Mouse (Mus musculus) kidney, embryonic 14.5 days (tissue): ENCODE data around the gene Utrn. TPM values are rescaled to one million over a fixed set of nuclear protein-coding genes. Genes with fewer than 3 reads are reported as not detected.

Source experiments
- ATAC-seq: fragments of 200-750 bp; cut with Nextera tagmentation; 2 replicates; pipeline ENCODE4 v1.8.0; 2017; ENCODE audit warnings: moderate number of reproducible peaks, mild to moderate bottlenecking, moderate TSS enrichment, moderate library complexity; ENCODE audit not compliant: low FRiP score, low TSS enrichment
- H3K27ac ChIP-seq: fragments of 300-500 bp; sonication (generic); 2 replicates; pipeline ENCODE4 v1.5.1; 2014; ENCODE audit warnings: low read depth, mild to moderate bottlenecking, low read length, moderate library complexity, mixed read lengths
- H3K27me3 ChIP-seq: fragments of 300-500 bp; sonication (generic); 2 replicates; pipeline ENCODE4 v1.6.1; 2014; ENCODE audit warnings: mild to moderate bottlenecking, low read length; ENCODE audit not compliant: control insufficient read depth, insufficient read depth
- H3K36me3 ChIP-seq: fragments of 300-500 bp; sonication (generic); 2 replicates; pipeline ENCODE4 v1.6.1; 2014; ENCODE audit warnings: low read length, mixed read lengths; ENCODE audit not compliant: control insufficient read depth, insufficient read depth
- H3K4me1 ChIP-seq: fragments of 300-500 bp; sonication (generic); 2 replicates; pipeline ENCODE4 v1.6.1; 2014; ENCODE audit warnings: low read length, mixed read lengths; ENCODE audit not compliant: control insufficient read depth, insufficient read depth
- H3K4me2 ChIP-seq: fragments of 300-500 bp; sonication (generic); replicated peaks from 2 replicates; pipeline ENCODE4 v1.6.1; 2014; ENCODE audit warnings: low read depth, mild to moderate bottlenecking, low read length
- H3K4me3 ChIP-seq: fragments of 300-500 bp; sonication (generic); 2 replicates; pipeline ENCODE4 v1.5.1; 2014; ENCODE audit warnings: mild to moderate bottlenecking, low read length
- H3K9ac ChIP-seq: fragments of 300-500 bp; sonication (generic); 2 replicates; pipeline ENCODE4 v1.6.1; 2014; ENCODE audit warnings: low read depth, mild to moderate bottlenecking, low read length, moderate library complexity
- H3K9me3 ChIP-seq: fragments of 300-500 bp; sonication (generic); 2 replicates; pipeline ENCODE4 v1.6.1; 2016; ENCODE audit warnings: low read length; ENCODE audit not compliant: control insufficient read depth
- WGBS: fragments of 180-500 bp; shearing (Covaris S2); extraction: QIAGEN DNeasy Blood & Tissue Kit; methylation state at CpG from one replicate; pipeline ENCODE4 v1.1.7; 2014; 5-methylcytosine and 5-hydroxymethylcytosine counted together
- polyA plus RNA-seq: library from polyadenylated mRNA; unstranded; fragments of >200 nt; fragmentation: Nextera tagmentation; extraction: Ambion mirVana; gene quantifications from 2 replicates; pipeline ENCODE4 v1.2.1, GENCODE M21; 2014

The Utrn gene
- polyA plus RNA-seq, 1 experiment from 2014 or later: 91.4 TPM

DNA sequence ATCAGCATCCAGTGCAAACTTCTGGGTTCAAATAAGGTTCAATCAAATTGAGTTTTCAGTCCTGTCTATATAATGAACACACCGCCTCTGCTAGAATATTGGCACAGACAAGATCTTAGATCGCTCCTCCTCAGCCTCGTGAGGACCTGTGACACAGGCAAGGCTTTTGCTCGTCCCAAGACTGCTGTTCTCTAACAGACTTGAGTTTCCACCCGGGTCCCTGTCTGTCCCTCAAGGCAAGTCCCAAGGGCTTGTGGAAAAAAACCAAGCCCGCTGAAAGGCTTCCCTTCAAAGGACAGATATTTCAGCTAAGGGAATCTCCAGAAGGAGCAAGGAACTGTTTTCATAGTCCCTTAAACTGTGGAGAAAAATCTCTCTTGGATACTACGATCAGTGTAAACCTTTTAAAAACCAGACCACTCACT, 16.0 kb downstream of the Utrn start:
- Histone ChIP-seq H3K4me2 (no peak overlapping the region), H3K9me3 (0 out of 2 replicates have a peak, but pooled peaks cover under 1% of the 10 kb centered on the region), H3K4me1 (peaks cover 10% of the 10 kb centered on the region), H3K9ac (no peak overlapping the region), H3K27ac (peak overlapping the region; percentile 45), H3K27me3 (no peaks in the 10 kb centered on the region), H3K4me3 (no peak overlapping the region), H3K36me3 (no peaks in the 10 kb centered on the region)
- WGBS: 46% methylated on average over 7 of the region's 7 CpGs
- 0 out of 2 replicates have a peak, but pooled peaks have one; percentile 28 for ATAC-seq

DNA sequence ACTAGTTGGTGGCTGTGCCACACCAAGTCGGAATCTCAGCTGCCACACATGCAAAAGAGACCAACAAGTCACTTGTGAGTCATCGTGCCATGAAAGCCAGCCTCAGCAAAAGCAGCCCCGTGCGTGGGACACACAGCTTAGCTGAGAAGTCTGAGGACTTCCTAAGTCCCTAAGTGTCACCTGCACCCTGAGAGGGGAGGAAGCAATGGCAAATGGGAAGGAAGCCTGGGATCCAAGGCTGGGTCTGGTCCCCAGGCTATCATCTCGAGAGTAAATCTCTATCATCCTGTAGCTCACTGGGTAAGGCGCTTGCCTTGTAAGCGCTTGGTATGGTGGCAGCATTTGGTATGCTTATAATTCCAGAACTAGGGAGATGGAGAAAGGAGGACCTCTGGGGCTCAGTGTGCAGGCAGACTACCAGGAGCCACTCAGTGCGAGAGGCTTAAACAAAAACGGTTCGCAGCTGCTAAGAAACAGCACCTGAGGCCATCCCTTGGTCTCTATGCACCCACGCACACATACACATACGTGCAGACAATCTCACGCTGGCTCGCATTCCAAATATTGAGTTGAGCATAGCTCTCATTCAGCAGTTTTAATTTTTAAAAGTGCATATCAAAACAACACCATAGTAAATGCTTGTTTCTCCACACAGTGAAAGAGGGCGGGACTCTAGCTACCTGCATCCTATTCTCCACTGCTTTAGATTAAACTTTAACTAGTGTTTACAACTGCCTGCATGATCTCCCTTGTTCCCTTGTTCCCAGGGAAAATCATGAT, 16.6 kb downstream of the Utrn start:
- H3K27ac ChIP-seq: peak overlapping the region; percentile 45; the same call in 1 of the 2 replicates
- H3K9me3 ChIP-seq: 0 out of 2 replicates have a peak, but pooled peaks cover 2% of the 10 kb centered on the region
- H3K4me1 ChIP-seq: peaks cover 10% of the 10 kb centered on the region
- WGBS: 77% methylated on average over 15 of the region's 15 CpGs
- no peak overlapping the region for H3K4me3 ChIP-seq
- H3K4me2 ChIP-seq: peak overlapping the region; percentile 25; the same call in 1 of the 2 replicates
- H3K27me3 ChIP-seq: no peaks in the 10 kb centered on the region
- no peak overlapping the region for H3K9ac ChIP-seq
- 0 out of 2 replicates have a peak, but pooled peaks have one; percentile 21 for ATAC-seq
- H3K36me3 ChIP-seq: no peaks in the 10 kb centered on the region

DNA sequence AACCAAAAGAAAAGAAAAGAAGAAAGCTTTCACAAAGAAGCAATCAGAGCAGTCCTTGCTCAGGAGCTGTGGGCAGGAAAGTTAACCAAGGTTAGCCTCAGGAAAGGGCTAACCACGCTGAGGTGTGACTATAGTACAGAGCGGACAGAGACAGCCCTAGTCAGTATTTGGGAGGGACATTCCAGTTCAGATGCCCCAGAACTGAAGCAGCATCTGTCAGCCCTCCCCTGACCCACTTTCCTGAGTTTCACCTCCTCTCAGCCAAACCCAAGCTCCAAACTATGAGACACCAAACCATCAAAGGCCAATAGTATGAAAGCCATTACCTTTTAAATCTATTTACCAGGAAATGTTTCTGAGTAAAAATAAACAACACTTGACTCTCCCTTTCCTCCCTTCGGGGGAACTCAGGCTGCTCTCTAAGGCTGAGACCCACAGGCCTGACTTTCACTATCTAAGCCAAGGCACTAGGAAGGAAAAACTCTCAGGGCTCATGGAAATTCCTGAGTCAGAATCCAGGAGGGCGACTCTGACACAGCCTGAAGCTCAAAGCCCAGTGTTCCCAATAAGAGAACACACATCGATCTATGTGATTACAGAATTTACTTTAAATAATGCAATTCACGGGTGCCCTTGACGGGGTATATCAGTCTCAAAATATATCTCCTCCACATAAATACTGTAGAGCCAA, 18.2 kb downstream of the Utrn start:
- no peak overlapping the region; the same call in 1 of the 2 replicates for H3K27ac ChIP-seq
- WGBS: 78% methylated on average over 7 of the region's 7 CpGs
- H3K4me3 ChIP-seq: no peak overlapping the region
- 0 out of 2 replicates have a peak, but pooled peaks cover 2% of the 10 kb centered on the region for H3K9me3 ChIP-seq
- no peak for ATAC-seq
- no peaks in the 10 kb centered on the region for H3K36me3 ChIP-seq
- H3K9ac ChIP-seq: no peak overlapping the region
- no peak overlapping the region for H3K4me2 ChIP-seq
- H3K4me1 ChIP-seq: peaks cover 10% of the 10 kb centered on the region
- H3K27me3 ChIP-seq: no peaks in the 10 kb centered on the region

DNA sequence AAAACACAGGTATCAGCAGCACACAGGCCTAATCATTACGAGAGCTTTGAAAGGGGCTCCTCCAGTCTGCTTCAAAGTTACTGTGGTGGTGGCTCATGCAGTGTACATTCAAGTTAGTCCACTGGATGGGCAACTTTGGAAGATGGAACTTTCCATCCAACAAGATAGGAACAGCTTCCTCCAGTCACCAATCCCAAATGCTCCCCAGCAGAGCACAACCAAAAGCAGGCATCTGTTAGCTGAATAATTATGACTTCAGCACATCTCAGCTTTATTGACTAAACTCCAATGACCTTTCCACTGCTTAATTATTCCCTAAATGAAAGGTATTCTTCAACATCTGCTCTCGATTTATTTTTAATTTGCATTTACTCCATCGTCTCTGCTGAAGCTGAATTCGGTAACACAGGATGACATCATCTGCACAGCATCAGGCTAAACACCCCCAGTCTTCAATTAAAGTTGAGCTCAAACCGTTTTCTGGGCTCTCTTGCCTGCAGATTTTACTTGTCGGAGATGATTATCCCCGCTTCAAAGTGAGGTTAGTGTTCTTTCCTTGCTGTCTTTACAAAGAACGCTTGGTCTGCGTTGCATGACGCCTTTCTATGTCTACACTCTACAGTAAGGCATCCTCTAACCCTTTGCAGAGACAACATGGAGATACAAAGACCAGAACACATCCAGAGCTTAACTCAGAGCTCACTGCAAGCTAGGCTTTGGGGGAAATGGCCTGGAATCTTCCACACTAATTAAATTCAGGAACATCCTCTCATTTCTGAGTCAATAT, 20.6 kb downstream of the Utrn start:
- H3K36me3 ChIP-seq: no peaks in the 10 kb centered on the region
- H3K9me3 ChIP-seq: 0 out of 2 replicates have a peak, but pooled peaks cover 2% of the 10 kb centered on the region
- 83% methylated on average over 10 of the region's 10 CpGs for WGBS
- H3K4me2 ChIP-seq: no peak overlapping the region
- H3K4me1 ChIP-seq: peaks cover 6% of the 10 kb centered on the region
- H3K27ac ChIP-seq: no peak overlapping the region
- ATAC-seq: no peak
- no peak overlapping the region for H3K4me3 ChIP-seq
- H3K9ac ChIP-seq: no peak overlapping the region
- H3K27me3 ChIP-seq: no peaks in the 10 kb centered on the region

DNA sequence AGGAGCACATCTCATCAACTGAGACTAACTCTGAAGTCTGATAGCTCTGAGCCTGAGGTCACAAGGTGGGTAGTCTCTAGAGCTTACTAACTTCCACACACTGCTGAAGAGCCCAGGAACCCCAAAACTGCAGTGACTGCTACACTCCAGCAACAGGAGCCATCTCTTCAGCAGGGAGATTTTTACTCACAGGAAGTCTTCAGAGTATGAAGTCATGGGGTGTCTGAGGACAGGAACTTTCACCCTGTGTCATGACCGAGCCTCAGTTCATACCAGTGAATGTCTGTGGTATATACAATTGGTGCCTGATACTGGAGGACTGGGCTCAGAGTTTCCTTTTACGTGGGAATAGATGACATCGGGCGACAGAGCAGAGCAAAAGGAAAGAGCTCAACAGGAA, 26.6 kb downstream of the Utrn start:
- H3K27ac ChIP-seq: no peak overlapping the region
- 76% methylated on average over 4 of the region's 4 CpGs for WGBS
- no peaks in the 10 kb centered on the region; the same call in 1 of the 2 replicates for H3K36me3 ChIP-seq
- no peaks in the 10 kb centered on the region for H3K9me3 ChIP-seq
- no peak for ATAC-seq
- no peak overlapping the region for H3K4me2 ChIP-seq
- H3K4me3 ChIP-seq: no peak overlapping the region
- H3K4me1 ChIP-seq: no peaks in the 10 kb centered on the region
- H3K9ac ChIP-seq: no peak overlapping the region
- no peaks in the 10 kb centered on the region for H3K27me3 ChIP-seq

DNA sequence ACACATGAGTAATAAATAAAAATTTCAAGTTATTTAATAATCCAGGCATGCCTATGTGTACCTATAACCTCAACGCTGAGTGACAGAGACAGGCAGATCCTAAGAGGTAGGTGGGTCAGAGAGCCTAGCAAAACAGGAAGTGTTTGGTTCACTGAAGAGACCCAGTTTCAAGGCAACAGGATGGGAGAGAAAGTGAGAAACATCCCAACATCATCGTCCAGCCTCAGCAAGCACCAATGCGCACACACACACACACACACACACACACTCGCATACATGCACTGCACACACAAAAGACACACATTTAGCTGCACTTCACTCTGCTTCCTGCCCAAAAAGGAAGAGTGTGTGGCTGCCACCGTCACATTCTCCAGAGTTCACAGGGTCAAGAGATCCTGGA, 27.7 kb downstream of the Utrn start:
- Histone ChIP-seq H3K36me3 (no peaks in the 10 kb centered on the region; the same call in 1 of the 2 replicates), H3K9ac (no peak overlapping the region), H3K9me3 (no peaks in the 10 kb centered on the region), H3K4me1 (no peaks in the 10 kb centered on the region), H3K27me3 (no peaks in the 10 kb centered on the region), H3K4me3 (no peak overlapping the region), H3K27ac (no peak overlapping the region), H3K4me2 (no peak overlapping the region)
- no peak for ATAC-seq
- WGBS: 68% methylated on average over 5 of the region's 5 CpGs

DNA sequence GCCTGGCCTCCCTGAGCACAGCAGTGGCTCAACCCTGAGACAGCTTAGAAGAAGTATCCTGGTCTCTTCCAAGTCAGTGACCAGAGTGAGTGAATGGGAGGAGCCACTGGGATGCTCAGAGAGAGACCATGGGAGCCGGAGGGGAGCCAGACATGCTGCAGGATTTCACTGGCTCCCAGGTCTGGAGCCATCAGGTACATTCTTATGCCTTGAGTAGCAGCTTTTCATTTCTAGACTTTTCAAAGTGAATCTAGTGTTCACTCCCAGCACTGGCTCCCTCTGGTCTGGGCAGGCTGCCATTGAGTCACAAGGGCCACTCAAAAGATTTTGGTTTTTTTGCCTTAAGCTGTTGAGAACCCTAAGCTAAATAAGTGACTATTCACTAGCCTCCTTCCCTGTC, 31.5 kb downstream of the Utrn start:
- Histone ChIP-seq H3K9ac (no peak overlapping the region), H3K9me3 (no peaks in the 10 kb centered on the region), H3K27me3 (no peaks in the 10 kb centered on the region), H3K4me2 (no peak overlapping the region), H3K4me1 (no peaks in the 10 kb centered on the region), H3K4me3 (no peak overlapping the region), H3K27ac (no peak overlapping the region), H3K36me3 (no peaks in the 10 kb centered on the region)
- 68% methylated on average over 1 of the region's 1 CpGs for WGBS
- ATAC-seq: no peak

DNA sequence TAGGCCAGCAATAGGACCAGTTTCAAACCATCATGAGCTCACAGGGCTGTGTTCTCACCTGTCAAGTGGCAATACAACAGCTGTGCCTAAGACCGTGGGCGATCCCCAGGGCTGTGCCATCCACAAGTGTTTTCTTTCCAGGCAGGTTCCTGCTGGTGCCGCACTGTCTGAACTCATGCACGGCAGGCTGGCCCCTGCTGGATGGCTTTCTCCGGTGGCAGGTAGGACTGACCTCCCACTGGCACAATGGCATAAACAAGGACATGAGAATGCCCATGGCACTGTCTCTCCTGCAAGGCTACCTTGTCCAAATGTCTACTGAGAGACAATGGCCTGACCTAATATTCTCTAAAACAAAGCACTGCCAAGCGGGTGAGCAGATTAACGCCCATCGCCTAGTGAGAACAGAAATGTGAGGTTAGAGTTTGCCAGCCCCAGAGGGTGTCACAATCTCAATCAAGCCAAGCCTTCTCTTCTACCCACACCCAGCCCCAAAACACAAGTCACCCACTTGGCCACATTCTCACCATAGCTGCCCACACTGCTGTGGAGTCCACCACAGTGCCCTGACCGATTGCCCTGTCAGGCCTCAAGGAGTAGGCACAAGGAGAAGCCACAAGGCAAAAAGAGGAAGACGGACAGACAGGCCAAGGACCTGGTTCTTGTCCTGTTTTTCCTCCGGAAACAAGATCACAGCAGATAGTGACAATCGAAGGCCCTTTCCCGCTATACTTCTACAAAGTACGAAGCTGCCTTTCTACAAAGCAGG, 32.9 kb downstream of the Utrn start:
- Histone ChIP-seq H3K27ac (no peak overlapping the region), H3K4me3 (no peak overlapping the region), H3K9ac (no peak overlapping the region), H3K4me2 (no peak overlapping the region), H3K27me3 (no peaks in the 10 kb centered on the region), H3K9me3 (no peaks in the 10 kb centered on the region), H3K4me1 (no peaks in the 10 kb centered on the region), H3K36me3 (no peaks in the 10 kb centered on the region)
- ATAC-seq: peak; percentile 32; the same call in 1 of the 2 replicates
- WGBS: 78% methylated on average over 14 of the region's 14 CpGs
